Mouse (Mus musculus): ENCODE measurements around the gene Ptpn22.

Gene Ptpn22

DNA sequence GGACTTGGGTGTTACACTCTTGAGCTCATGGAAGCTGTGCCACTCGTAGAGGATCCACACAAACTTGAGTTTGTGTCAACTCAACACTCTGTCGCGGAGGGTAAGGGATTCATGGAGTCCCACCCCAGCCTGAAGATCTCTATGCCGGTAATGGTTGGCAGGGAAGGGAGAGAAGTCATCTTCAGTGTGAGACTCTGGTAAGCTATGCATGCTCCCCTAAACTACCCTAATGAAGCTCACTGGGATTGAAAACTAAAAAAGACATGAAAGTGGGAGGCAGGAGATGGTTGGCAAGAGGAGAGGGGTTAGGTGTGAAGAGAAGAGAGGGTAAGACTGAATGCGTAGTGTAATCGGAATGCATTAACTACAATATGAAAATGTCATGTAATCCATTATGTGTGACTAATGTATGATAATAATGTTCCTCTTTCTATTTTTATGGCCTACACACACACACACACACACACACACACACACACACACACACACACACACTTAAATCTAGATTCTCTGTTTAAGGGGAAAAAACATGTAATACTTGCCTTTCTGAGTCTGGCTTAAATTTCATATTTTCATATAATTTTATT, 1.5 kb upstream of the Ptpn22 start:
- no peak for DNase-seq (ENCODE audit: low spot score)

DNA sequence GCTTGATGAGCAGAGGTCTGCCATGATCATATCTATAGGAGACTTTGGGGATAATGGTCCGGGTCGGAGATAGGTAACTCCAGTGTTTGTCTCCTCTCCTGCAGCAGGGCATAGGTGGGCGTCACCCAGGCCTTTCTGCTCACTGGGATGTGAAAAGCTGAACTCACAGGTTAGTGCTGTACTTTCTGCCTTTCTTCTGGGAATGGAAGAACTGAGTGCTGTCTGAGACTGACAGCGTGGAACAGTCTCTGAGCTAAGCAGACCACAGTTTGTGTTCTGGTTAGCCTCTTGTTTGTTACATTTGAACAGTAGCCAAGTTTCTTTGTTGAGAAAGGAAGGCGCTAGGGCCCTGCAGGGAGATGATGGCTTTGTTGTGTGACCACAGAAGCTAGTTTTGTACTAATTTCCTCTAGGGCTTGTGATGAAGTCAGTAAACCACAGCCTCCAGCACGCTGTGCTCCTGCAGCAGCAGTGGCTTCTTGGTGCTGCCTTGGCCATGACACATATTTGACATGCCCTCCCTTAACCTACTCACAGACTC, 326 bp downstream of the Ptpn22 start:
- DNase-seq (ENCODE audit: low spot score): no peak

DNA sequence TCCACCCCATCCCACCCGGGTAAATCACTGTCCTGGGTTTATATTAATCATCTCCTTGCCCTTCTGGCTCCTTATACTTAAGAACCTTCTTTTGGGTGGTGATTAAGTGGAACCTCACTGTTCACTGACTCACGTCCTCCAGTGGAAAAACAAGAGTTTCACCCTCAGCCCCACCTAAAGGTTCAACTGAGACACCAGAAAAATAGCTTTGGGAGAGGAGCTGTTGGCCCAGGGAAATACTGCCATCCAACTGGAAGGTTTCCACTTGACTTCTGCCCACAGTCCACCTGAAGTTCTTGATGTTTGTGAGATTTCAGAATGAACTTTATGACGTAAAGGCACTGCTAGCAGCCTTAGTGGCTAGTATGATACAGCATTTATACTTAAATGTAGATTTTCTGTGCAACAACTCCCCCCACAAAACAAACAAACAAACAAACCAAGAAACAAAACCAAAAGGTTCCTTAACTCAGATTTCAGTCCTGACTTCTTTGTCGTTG, 3.2 kb downstream of the Ptpn22 start:
- DNase-seq (ENCODE audit: low spot score): no peak

DNA sequence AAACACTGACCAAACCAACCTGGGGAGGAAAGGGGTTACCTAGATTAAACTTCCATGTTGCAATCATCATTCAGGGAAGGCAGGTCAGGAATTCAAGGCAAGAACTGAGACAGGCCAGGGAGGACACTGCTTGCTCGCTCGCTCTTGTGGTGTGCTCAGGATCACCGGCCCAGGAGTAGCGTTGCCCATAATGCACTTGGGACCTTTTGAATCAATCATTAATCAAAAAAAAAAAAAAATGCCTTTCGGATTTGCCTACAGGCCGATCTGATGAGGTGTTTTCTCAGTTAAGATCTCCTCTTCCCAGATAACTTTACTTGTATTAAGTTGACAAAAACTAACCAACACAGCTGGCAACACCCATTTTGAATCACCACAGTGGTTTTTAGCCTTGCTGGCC, 4.6 kb downstream of the Ptpn22 start:
- no peak for DNase-seq (ENCODE audit: low spot score)

DNA sequence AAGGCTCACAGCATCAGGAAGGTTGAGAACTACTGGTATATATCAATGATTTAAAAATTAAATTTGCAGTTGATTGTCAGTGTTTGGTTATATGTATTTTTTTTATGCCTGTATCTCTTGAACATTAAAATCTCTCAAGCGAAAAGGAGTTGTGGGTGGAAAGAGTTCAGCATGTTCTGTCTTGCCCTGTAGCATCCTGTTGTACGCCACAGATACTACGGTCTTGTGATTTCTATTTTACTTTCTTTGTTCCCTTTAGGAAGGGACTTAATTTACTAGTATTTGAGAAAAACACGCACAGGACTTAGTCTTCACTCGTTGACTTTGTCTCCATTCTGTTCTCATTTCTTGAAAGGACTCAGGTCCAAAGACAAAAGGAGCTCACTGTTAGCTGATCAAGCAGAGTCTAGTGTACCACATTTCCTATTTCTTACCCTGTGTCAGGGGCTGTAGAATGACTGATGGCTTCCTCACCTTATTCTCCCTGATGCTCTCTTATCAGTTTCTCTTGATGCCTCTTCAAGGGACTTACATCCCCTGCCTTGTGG, 7.9 kb downstream of the Ptpn22 start:
- no peak for DNase-seq (ENCODE audit: low spot score)

DNA sequence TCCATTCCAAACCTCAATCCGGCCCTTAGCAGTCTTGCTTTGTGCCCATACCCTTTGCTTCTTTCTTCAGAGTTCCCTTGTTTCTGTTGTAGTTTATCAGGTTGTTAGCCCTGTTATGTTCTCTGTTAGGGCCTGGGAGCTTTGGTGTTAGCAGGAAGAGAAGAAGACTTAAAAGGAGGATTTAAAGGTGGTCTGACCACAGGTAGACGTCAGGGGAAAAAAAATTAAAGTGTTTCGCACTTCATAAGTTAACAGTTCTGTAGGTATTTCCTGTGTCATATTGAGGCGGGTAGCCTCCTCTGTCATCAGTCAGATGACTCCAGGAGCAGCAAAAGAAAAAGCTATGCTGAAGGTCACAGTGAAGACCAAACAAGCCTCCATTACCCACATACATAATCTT, 8.4 kb downstream of the Ptpn22 start:
- no peak for DNase-seq (ENCODE audit: low spot score)

DNA sequence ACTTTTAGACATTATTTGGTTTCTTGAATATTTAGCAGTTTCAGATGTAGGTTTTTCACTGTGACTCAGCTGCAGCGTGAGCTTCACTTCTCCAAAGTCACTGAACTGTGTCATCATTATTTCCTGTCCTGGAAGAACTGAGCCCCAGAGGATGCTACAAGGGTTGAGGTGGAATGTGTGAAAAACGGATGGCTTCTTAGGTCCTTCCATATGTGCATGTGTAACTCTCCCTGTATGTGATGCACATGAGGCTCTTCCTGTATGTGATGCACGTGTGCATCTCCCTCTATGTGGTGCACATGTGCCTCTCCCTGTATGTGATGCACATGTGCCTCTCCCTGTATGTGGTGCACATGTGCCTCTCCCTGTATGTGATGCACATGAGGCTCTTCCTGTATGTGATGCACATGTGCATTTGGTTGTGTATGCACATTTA, 13.1 kb downstream of the Ptpn22 start:
- no peak for DNase-seq (ENCODE audit: low spot score)

DNA sequence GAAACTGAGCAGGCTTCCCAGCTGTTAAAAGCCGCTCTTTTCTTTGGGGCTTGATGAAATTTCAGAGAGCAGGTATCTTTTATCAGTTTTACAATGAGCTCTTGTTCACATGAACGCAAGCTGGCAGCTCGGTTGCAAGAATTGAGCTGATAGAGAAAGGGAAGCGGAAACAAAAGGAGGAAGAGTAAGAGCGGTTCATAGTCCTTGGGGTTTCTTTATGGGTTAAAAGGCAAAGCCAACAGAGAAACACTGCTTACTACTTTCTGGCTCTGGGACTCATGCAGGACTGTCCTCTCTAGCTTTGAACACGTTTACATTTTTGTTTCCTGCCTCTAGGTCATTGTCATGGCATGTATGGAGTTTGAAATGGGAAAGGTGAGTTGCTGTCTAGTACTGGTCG, 14.7 kb downstream of the Ptpn22 start:
- no peak for DNase-seq (ENCODE audit: low spot score)

DNA sequence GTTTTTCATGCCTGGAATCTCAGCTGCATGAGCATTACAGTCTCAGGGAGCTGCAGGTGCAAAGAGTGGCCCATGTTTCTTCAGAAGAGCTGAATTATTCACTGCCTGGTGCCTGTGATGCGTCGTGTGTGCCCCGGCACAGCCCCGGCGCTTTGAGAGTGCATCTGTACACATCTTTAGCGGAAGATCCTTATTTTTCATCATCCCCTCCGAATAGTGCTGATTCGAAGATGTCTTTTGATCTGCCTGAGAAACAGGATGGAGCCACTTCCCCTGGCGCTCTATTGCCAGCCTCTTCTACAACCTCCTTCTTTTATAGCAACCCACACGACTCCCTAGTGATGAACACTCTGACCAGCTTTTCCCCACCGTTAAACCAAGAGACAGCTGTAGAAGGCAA, 26.4 kb downstream of the Ptpn22 start:
- no peak for DNase-seq (ENCODE audit: low spot score)

DNA sequence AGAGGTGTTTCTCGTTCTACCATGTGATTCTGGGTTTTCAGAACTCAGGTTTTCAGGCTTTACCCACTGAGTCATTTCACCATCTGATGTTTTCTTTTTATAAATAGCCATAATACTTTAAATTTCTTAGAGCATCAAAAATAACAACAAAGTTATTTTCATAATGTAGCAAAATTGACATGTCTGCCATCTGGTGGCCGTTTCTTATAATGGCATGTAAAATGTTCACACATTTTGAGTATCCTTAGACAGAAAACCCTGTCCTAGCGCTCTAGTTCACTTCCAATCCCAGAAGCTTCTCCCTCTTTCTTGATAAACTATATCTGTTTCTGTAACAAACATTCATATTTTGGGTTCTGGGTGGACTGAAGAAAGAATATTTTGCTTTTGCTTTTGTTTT, 28.0 kb downstream of the Ptpn22 start:
- peak; percentile 55 for DNase-seq (ENCODE audit: low spot score)

DNA sequence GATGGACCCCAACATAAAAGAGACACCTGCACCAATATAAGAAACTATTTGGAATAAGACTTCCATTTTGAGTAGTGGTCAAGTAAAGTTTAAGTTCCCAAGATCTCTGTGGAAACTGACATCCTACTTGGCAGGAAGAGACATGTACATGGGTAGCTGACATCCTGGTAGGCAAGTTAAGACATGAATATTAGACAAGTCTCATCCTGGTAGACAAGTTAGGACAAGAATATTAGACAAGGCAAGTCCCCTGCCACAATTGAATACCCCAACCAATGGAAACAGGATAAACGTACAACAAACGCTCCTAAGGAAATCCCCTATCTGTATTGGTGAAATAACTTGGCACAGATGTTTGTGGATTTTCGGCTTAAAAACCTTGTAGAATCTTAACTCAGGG, 33.8 kb downstream of the Ptpn22 start:
- no peak for DNase-seq (ENCODE audit: low spot score)

DNA sequence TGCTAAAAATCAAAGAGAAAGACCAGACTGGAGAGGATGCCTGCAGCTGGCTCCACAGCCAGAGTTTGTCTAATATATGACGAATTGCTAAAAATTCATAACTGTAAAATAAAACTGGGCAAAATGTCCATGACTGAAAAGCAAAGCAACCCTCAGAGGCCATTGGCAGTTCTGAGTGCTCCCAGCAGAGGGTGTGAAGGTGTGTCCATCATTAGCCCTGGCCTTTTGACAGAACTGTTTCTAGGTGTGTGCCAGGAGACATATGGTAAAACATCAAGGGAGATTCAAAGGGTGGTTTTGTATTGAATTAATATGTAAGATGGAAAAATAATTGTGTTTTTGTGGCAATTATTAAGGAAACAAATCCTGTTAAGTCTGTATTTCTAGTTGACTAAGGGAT, 45.1 kb downstream of the Ptpn22 start:
- DNase-seq (ENCODE audit: low spot score): peak; percentile 49

DNA sequence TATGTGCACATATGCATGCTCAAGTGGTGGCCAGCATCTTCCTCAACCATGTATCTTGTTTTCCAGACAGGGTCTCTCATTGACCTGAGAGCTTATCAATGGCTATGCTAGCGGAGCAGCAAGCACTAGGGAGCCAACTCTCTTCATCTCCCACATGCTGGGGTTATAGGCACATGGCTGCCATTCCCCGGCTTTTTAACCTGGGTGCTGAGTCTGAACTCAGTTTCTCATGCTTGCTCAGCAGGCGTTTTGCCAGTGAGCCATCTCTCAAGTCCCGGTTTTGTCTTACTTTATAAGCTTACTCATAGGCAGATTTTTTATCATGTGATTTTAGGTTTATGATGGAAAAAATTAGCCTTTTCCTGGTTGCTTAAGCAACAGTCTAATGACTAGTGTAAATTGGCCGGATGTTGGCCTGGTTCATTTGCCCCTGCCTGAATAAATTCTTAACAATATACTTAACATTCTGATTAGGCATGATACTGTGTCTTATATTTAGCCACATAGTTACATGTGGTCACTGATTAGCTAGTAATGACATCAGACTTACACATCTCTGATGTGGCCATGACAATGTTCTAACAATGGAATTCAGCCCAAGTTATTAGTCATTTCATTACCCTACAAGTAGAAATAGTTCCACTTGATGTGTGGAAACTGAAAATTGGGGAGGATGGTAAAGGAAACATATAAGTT, 47.9 kb downstream of the Ptpn22 start:
- DNase-seq (ENCODE audit: low spot score): no peak

DNA sequence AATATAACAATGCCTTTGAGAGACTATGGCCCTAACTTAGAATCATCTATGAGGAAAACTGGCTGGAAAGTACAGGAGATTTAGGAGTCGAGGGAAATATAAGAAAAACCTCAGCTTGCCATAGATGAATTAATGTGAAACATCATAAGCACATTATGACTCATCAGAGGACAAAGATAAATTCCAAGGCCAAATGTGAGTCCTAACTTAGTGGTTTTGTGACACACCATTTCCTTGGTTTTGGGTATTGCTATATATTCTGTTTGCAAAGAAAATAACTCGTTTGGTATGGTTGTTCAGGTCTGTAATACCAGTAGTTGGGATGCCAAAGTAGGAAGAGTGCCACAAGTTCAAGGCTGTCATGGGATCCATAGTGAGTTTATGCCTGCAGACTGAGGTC, 49.2 kb downstream of the Ptpn22 start:
- no peak for DNase-seq (ENCODE audit: low spot score)

DNA sequence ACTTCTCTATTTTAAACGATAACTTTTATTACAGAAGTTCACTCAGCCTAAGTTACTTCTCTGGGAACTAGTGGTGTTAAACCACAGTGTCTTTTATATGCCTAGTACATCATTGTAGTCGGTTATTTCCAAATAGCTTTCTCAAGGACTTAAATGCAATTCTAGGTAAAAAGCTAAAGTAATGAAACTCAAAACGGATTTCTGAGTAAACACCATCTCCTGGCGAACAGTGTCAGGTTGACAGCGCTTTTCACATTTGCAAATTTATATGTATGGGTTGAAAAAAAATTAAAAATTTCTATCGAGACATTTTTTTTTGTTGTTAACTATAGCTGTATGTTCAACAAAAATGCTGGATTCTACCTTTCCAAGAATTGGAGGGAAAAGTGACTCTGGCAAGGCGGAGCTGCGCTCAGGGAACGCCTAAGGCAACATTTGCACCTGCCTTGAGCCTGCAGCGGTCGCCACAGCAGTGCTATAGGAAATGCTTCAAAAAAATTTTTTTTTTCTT, 53.9 kb downstream of the Ptpn22 start:
- DNase-seq (ENCODE audit: low spot score): no peak

DNA sequence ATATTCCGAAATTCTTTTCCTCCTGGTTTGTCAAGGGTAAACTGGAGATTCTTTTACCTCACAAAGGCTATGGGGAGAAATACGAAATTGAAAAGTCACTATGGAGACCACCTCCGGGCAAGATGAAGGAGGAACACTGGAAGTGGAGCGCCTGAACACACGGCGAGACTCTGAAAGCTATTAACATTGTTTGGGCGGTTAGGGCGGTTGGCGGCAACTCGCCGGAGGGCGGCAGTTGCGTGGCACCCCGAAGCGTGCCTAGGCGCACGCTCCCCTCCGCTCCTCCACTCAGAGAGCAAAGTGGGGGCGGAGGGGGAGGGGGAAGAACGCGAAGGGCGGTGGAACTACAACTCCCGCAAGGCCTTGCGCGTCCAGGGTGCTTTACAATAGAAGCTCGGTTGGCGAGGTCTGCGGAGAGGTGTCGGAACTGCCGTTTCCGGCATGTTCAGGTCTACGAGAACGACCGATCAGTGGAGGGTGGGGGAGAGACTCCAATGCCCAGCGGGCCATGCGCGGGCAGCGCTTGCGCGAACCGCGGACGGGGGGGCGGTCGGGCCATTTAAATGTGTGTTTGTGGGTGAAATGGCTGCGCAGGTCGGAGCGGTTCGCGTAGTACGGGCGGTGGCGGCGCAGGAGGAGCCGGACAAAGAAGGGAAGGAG, 54.5 kb downstream of the Ptpn22 start, which contains the start of gene Rsbn1:
TSS of gene Rsbn1 (plus strand) at position 111 of the 660 bp plus-strand sequence.
- DNase-seq (ENCODE audit: low spot score): peak; percentile 92

DNA sequence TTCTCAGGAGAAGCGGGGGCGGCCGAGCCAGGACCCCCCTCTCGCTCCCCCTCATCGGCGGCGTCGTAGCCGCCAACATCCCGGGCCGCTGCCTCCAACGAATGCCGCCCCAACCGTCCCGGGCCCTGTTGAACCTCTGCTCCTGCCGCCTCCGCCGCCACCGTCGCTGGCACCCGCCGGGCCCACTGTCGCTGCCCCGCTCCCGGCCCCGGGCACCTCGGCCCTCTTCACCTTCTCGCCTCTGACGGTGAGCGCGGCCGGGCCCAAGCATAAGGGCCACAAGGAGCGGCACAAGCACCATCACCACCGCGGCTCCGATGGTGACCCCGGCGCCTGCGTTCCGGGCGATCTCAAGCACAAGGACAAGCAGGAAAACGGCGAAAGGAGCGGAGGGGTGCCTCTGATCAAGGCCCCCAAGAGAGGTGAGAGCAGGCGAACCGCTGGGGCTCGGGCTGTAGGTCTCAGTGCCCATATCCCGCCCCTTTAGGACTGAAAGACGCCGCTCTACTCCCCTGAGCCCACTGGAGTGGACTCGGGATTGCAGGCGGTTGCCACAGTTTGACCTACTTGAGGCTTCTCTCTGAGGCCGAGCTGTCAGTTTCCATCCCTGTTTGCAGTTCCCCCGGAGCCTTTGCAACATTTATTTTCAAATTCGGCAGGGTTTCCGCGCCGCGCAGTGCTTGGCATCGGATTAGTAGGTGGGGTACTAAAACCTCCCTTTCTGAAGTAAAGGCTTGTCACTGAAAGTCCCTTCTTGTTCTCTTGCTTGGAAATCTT, 55.3 kb downstream of the Ptpn22 start:
- peak; percentile 73 for DNase-seq (ENCODE audit: low spot score)

DNA sequence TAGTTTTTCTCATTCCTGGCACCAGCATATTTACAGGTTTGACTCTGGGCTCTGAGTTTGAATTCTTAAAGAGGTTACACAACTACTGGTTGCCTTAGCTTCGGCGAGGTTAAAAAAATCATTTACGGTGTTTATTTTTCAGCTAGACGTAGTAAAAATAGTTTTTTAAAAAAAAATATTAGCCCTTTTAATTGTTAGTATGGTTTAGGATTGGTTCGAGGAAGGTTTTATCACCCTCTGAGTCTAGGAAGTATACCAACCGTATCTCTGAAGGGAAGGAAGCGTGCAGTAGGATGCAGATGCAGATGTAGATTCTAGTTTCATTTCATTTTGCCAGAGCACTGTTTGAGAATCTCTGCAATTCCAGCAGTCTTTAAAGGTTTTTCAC, 55.9 kb downstream of the Ptpn22 start:
- DNase-seq (ENCODE audit: low spot score): no peak

DNA sequence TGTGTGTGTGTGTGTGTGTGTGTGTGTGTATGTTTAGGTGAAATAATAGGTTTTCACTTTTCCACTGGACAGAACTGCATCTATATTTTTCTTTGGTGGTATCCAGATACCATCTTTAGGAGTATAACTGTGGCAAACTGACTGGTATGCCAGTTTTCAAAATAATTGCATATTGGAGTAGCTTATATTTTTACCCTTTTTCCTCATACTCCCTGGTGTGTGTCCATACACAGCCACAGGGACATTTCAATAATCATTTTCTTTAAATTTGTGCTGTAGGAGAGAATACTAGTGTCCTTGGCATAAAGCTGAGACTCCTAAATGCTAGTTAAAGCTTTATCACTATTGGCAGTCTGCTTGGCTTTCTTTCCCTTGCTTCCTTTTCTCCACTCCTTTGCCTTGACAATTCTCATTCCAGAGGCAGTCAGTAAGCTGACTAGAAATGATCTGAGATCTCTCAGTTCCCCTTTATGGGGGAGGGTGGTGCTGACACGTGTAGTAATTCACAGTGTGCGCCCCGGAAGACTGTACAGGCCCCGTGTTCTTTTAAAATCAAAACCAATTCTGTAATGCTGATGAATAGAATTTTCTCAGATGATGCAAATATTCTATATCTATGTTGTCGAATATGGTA, 56.7 kb downstream of the Ptpn22 start:
- DNase-seq (ENCODE audit: low spot score): no peak

DNA sequence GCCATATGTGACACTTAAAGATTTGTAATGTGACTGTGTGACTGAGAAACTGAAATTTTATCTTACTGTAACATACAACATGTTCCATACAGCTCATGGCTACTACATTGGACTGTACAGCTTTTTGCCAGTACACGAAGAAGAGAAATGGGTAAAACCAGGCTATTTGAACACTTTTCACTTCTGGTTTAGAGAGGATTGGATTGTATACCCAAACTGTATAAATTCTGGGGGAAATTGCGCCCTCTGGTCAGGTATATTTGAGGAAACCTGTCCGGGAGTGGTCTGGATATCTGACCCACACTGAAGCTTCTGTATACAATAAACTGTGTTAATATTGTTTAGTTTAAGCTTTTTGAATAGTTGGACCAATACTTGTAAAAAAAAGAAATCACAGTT, 57.2 kb downstream of the Ptpn22 start:
- no peak for DNase-seq (ENCODE audit: low spot score)

DNA sequence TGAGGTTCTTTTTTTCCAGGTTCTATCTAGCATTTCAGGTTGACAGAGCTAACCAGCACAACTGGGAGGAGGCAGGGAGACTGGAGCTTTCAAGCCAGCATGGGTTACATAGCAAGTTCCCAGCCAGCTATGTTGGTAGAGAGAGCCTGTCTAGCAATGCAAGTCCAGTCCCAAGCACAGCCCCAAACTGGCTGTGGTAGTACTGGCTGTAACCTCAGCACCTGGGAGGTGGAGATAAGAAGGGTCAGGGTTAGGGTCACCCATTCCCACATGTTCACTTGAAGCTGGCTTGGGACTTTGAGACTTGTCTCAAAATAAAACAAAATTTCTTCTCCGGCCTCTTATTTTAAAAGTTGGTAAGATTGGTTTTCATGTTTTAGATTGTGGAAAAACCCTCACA, 60.5 kb downstream of the Ptpn22 start:
- DNase-seq (ENCODE audit: low spot score): no peak

Data from testis, postnatal 10 days (tissue).